Mouse (Mus musculus) regulatory T cell (primary cell): ENCODE data around the gene Hpd.
"Not testable (repeated sequence)": the region's sequence is repeated elsewhere in the genome, so short reads cannot be mapped to it uniquely, and the experiment has no call there.

ENCODE experiments used
- in situ Hi-C: fragments of 300-600 bp; cut with MboI, MseI; formaldehyde crosslinking; loops from one replicate; pipeline ENCODE4 v1.15.1; 2025; ENCODE audit warnings: high pct_unique_total_duplicates

Hpd gene

GRCm38 (mm10) chr5:123182651-123183050, at the start of gene Hpd:
Gene Hpd (minus strand): TSS chr5:123182727.
- in situ Hi-C loops = loop anchor here (10.0 kb wide), 1 partner anchor 438 kb away; no protein-coding TSS in a partner anchor

- in situ Hi-C loops = no loop called here
These were observed 49.7 kb upstream of the Hpd start for GRCm38 (mm10) chr5:123232180-123232579.

DNA sequence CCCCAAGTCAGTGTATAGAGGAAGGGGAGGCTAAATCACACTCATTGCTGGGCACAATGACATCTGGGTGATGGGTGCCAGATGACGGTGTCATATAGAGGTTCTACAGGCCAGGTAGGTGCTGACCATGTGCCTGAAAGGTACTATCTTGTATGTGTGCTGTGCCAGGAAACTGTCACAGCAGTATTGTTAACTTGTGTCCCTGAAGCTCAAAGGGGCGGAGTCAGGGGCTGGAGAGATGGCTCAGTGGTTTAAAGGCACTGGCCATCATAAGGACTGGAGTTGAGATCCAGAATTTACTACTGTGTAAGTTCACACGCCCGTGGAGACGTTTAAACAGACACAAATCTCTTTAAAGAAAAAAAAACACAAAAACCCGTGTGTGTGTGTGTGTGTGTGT, 46.8 kb upstream of the Hpd start:
- in situ Hi-C loops = no loop called here

DNA sequence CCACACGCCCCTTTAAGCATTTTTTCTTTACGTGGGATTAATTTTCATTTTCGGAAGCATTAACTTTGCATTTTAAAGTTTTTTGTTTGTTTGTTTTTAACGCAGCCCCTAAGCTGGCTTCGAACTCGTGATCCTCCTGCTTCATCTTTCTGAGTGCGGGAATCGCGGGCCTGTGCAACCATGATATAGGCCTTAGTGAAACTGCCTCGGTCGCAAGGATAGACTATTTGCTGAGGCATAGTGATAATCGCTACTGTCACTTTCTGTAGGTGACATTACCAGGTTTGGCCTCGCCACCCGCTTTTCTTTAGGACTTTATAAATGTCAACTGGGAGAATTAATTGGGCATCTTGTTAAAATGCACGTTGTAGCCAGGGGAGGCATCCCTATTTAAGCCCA, 46.0 kb upstream of the Hpd start:
- in situ Hi-C loops = no loop called here

DNA sequence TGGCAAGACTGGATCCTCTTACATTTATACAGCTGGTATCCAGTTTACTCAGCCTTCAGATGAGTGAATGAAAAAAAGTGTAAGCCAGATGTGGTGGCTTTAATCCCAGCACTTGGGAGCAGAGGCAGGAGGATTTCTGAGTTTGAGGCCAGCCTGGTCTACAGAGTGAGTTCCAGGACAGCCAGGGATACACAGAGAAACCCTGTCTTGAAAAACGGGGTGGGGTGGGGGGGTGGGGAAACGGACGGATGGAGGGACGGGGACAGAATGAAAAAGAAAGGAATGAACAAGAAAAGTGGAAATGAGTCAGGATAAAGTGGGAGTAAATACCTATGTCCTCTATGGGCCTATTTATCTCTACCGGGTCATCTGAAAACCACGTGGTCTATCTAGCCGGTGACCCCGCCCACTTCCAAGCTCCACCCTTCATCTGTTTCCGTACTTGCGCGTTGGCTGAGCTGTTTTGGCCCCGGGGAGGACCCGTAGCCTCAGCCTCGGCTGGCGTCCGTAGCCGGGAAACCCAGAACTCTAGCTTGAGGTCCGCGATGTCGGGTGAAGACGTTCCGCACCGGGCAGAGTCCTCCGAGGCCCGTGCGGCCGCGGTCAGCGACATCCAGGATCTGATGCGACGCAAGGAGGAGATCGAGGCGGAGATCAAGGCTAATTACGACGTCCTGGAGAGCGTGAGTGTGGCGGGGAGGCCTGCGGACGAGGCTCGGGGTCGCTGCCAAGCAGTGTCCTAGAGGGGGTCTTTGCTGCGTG, 45.4 kb upstream of the Hpd start:
- in situ Hi-C loops = no loop called here

DNA sequence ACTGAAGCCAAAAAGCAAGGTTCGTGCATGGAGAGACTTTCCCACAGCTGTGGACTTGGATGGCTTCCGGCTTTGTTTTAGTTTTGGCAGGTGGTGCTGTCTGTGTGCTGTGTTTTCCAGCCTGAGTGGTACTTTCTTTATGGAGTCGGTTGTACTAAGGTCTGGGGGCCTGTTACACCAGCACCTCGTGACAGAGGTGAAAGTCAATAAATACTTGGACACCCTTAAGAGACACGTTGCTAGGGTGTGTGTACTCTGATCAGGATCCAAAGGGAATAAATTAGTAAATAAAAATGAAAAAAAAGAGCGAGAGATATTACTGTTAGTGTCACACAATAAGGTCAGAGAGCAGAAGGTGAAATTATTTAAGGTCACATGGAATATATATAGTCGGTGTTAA, 44.3 kb upstream of the Hpd start:
- in situ Hi-C loops = no loop called here

GRCm38 (mm10) chr5:123223861-123224260, 41.3 kb upstream of the Hpd start:
- in situ Hi-C loops = not testable (repeated sequence)

DNA sequence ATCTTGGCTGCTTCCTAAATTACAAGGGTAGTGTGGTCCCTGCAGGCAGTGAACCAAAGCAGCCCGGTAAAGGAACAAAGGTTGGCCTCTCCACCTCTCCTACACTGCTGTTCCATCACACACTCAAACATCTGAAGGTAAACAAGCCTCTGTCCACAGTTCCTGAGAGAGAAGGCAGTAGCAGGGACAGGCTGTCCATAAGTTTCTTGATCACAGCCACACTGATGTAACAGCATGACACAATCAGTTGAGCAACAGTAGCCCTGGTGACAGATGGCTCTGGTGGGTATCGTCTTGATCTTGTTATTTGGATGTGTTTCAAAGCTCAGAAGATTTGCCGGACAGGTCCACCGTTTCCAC, 40.5 kb upstream of the Hpd start:
- in situ Hi-C loops = no loop called here

DNA sequence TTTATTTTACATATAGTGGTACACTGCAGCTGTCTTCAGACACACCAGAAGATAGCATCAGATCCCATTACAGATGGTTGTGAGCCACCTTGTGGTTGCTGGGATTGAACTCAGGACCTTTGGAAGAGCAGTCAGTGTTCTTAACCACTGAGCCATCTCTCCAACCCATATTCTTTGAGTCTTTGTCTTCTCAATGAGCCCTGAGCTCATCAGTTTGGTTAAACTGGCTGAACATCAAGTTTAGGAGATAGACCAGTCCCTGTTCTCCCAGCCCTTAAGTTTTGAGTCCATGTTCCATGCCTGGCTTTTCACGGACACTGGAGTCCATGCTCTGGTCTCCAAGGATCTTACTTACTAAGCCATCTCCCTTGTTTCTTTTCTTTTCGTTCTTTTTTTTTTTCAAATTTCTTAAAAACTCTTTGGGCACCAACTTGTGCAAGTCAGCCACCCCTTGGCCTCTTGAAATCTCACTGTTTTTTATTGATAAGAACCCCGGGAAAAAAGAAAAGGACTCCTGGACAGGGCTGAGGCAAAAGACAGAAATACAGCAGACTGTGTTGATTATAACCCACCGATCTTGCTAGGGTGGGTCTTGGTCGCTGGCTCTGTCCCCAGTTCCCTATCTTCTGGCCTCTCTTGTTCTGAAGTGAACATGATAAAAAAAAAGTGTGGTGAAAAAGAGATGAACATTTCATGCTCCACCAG, 40.0 kb upstream of the Hpd start:
- in situ Hi-C loops = not testable (repeated sequence)

DNA sequence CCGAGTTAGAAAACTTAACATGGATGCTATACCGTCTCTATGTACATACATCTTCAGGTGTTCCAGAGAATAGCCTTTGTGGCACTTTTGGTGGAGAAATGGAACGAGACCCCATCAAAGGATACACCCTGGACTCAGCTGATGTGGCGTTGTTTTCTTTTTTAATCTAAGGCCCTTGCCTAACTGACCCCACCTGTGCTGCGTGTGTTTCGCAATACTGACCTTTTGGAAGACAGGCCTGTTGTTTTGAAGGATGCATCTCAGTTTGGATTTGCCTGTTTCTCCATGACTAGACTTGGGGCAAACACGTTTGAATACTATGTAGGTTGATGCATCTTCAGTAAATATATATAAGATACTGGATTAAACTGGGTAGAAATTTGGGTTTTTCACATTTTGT, 21.1 kb upstream of the Hpd start:
- in situ Hi-C loops = not testable (repeated sequence)

- in situ Hi-C loops = not testable (repeated sequence)
These were observed 20.2 kb upstream of the Hpd start for GRCm38 (mm10) chr5:123202771-123203170.

- in situ Hi-C loops = no loop called here
These were observed 19.5 kb upstream of the Hpd start for GRCm38 (mm10) chr5:123201987-123202386.

DNA sequence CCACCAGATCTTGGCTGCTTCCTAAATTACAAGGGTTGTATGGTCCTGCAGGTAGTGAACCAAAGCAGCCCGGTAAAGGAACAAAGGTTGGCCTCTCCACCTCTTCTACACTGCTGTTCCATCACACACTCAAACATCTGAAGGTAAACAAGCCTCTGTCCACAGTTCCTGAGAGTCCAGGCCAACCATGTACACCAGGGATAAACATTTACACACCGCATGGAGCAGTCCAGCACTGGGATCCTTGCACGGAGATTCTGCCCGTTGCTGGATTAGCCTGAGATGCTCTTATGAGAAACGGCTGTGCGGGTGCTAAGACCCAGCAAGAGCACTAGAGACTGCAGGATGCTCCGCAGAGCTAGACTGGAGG, 19.0 kb upstream of the Hpd start:
- in situ Hi-C loops = no loop called here

DNA sequence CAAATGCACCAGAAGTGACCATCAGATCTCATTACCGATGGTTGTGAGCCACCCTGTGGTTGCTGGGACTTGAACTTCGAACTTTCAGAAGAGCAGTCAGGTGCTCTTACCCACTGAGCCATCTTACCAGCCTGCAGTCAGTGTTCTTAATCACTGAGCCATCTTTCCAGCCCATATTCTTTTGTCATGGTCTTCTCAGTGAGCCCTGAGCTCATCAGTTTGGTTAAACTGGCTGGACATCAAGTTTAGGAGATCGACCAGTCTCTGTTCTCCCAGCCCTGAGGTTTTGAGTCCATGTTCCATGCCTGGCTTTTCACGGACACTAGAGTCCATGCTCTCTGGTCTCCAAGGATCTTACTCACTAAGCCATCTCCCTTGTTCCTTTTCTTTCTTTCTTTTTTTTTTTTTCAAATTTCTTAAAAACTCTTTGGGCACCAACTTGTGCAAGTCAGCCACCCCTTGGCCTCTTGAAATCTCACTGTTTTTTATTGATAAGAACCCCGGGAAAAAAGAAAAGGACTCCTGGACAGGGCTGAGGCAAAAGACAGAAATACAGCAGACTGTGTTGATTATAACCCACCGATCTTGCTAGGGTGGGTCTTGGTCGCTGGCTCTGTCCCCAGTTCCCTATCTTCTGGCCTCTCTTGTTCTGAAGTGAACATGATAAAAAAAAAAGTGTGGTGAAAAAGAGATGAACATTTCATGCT, 18.4 kb upstream of the Hpd start:
- in situ Hi-C loops = not testable (repeated sequence)

DNA sequence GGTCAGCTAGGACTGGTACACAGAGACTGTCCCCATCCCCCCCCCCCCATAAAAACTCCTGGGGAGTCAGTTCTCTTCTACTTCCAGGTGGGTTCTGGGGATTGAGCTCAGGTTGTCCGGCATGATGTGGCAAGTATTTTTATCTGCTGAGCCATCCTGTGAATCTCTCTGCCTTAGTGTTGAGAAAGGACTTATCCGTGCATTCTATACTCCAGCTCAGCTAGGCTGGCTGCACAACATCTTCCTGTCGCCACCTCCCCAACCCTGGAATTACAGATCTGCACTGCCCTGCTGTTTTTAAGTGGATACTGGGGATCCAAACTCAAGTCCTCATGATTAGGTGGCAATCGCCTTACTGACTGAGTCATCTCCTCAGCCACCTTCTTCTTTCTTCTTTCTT, 16.0 kb upstream of the Hpd start:
- in situ Hi-C loops = no loop called here

- in situ Hi-C loops = no loop called here
These were observed 14.2 kb upstream of the Hpd start for GRCm38 (mm10) chr5:123196746-123197145.

- in situ Hi-C loops = no loop called here
These were observed 13.0 kb upstream of the Hpd start for GRCm38 (mm10) chr5:123195500-123196000.

DNA sequence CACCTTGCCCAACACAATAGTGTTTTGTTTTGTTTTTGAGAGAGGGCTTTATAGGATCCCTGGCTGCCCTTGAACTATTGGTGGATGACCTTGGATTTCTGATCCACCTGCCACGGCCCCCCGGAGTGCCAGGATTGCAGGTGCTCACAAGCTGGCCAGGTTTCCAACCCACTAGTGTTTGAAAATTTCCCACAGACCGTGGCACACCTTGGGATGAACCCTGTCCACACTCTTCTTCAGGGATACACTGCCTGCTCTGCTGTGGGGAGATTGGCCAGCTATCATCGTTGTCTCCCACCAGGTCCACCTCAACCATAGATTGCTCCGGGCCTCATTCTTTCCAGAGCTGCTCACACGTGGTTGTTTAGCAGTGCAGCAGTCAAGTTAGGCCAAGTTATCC, 12.3 kb upstream of the Hpd start:
- in situ Hi-C loops = no loop called here

GRCm38 (mm10) chr5:123193436-123193835, 10.9 kb upstream of the Hpd start:
- in situ Hi-C loops = no loop called here

GRCm38 (mm10) chr5:123192606-123193150, 10.2 kb upstream of the Hpd start:
- in situ Hi-C loops = no loop called here

DNA sequence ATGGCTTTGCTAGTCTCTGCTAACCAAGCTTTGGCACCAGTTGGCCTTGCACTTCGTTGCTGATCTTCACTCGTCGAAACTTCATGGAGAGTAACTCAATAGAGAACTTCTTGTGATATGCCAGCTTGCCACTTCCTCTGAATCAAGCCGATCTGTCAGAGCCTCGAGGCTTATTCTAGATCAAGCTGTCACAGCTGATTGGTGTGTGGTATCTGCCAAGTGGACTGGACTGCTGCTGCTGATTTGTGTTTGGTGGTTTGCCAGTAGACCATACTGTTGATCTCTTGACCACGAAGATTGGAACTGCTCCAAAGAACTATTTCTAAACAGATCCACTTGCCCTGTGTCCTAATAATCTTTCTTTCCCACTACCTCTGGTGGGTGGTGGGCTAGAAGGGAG, 8.9 kb upstream of the Hpd start:
- in situ Hi-C loops = no loop called here

- in situ Hi-C loops = no loop called here
These were observed 8.4 kb upstream of the Hpd start for GRCm38 (mm10) chr5:123190912-123191311.
